Mouse (Mus musculus) thymus, adult 2 months (tissue): Measurements from ENCODE around the gene Nmi. TPM values are rescaled to one million over a fixed set of nuclear protein-coding genes. Genes with fewer than 3 reads are reported as not detected.

Experiments
- DNase-seq: peaks from one replicate; pipeline ENCODE4 v3.0.0; 2021
- H3K27ac ChIP-seq: fragments of 200-500 bp; 2 replicates; pipeline ENCODE4 v1.5.1; 2012; ENCODE audit warnings: low read length, control low read depth; ENCODE audit not compliant: control insufficient read depth, insufficient read depth
- H3K27me3 ChIP-seq: fragments of 200-500 bp; 2 replicates; pipeline ENCODE4 v1.6.1; 2012; ENCODE audit warnings: mild to moderate bottlenecking, low read length, moderate library complexity, mixed read lengths; ENCODE audit not compliant: control insufficient read depth, insufficient read depth
- H3K36me3 ChIP-seq: fragments of 200-500 bp; 2 replicates; pipeline ENCODE4 v1.6.1; 2012; ENCODE audit warnings: mild to moderate bottlenecking, low read length, moderate library complexity; ENCODE audit not compliant: control insufficient read depth, insufficient read depth
- H3K4me1 ChIP-seq: fragments of 200-500 bp; replicated peaks from 2 replicates; pipeline ENCODE4 v1.6.1; 2012; ENCODE audit warnings: low read length; ENCODE audit not compliant: control insufficient read depth, insufficient read depth
- H3K4me3 ChIP-seq: fragments of 200-500 bp; 2 replicates; pipeline ENCODE4 v1.5.1; 2012; ENCODE audit warnings: mild to moderate bottlenecking, low read length, control low read depth, moderate library complexity; ENCODE audit not compliant: control insufficient read depth, insufficient read depth
- CTCF ChIP-seq: fragments of 200-500 bp; IDR thresholded peaks from 2 replicates; pipeline ENCODE4 v1.5.1; 2012; ENCODE audit warnings: mild to moderate bottlenecking, control low read depth, low read length, moderate library complexity, borderline replicate concordance; ENCODE audit not compliant: control insufficient read depth, poor library complexity, insufficient read depth; ENCODE audit errors: extremely low read depth
- POLR2A ChIP-seq: fragments of 200-500 bp; IDR thresholded peaks from 2 replicates; pipeline ENCODE4 v1.6.1; 2012; ENCODE audit warnings: mild to moderate bottlenecking, low read length, control low read depth, moderate library complexity; ENCODE audit not compliant: control insufficient read depth, poor library complexity, insufficient read depth; ENCODE audit errors: extremely low read depth
- WGBS: fragments of 180-500 bp; shearing (Covaris S2); methylation state at CpG from one replicate; pipeline ENCODE4 v1.1.7; 2018; 5-methylcytosine and 5-hydroxymethylcytosine counted together
- polyA plus RNA-seq: library from polyadenylated mRNA; depleted of rRNA; stranded (reverse); fragments of >200 nt; gene quantifications from 2 replicates; pipeline ENCODE4 v1.2.3, GENCODE M21; 2012; rRNA removed

Nmi gene
- polyA plus RNA-seq, 1 experiment: 9.3 TPM

DNA sequence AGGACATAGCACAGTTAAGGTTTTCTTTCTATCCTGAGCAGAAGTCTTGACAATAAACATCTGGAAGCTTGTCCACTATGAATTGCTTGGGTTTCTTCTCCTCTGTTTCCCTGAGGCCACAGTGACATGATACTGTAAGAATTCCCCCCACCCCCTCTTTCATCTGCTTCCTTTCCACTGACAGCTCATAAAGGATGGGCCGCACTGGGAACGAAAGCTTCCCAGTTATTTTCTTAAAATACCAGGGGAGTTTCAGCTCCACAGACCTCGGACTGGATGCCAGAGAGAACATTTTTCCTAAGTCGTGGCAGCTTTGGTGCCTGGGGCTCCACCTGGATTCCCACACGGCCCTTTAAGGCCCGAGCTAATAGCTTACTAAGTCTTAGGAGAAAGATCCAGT is 60.6 kb downstream of the Nmi start:
- Histone ChIP-seq H3K36me3 (no peaks in the 10 kb centered on the region), H3K4me3 (no peak overlapping the region), H3K4me1 (no peaks in the 10 kb centered on the region), H3K27ac (no peak overlapping the region), H3K27me3 (no peaks in the 10 kb centered on the region)
- WGBS: 89% methylated on average over 6 of the region's 6 CpGs
- no peak for TF ChIP-seq CTCF
- no peak for TF ChIP-seq POLR2A
- no peak for DNase-seq

DNA sequence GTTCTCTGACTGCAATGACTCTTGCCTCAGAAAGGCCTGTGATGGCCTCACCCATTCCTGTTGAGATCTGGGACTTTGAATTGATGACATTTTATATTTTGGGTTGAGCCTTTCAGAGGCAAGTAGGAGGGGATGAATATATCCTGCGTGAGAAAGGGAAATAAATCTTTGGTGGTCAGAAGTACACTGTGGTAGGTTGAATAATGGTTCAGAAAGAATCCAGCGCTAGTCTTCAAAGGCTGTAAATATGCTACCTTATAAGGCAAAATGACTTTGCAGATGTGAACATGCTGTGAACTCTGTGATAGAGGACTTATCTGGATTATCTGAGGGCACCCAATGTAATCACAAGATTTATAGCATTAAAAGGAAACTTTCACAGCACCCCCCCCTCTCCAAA is 61.4 kb downstream of the Nmi start:
- Histone ChIP-seq H3K36me3 (no peaks in the 10 kb centered on the region), H3K4me1 (peaks cover 3% of the 10 kb centered on the region; the same call in 1 of the 2 replicates), H3K27me3 (no peaks in the 10 kb centered on the region), H3K27ac (no peak overlapping the region), H3K4me3 (no peak overlapping the region)
- no peak for TF ChIP-seq POLR2A
- TF ChIP-seq CTCF: no peak
- WGBS: 14% methylated on average over 2 of the region's 2 CpGs
- no peak for DNase-seq

DNA sequence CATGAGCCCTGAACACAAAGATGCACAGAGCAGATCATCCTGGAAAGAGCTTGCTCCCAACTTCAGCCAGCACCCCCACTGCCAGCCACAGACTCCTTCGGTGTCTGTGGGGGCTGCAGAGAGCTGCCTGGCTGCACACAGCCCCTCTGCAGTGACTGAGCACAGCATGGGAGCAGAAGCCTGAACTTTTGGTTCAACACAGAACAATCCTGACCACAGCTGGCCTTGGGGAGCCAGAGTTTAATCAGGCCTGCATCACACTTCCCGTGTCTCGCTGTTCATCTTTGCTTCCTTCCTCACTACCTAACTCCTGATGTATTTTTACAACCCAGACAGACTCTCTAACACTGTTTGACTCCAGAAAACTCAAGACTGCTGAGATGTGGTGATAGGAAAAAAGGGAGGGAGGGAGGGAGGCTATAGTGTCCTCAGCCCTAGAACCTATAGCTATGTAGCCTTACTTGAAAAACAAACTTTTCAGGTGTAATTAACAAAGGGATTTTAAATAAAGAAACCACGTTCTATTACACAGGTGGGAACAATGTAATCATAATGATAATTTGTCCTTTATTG is 65.7 kb downstream of the Nmi start:
- no peaks in the 10 kb centered on the region for H3K36me3 ChIP-seq
- H3K4me1 ChIP-seq: peaks cover 3% of the 10 kb centered on the region; the same call in 1 of the 2 replicates
- H3K27me3 ChIP-seq: no peaks in the 10 kb centered on the region
- TF ChIP-seq CTCF (no peak), POLR2A (no peak)
- no peak overlapping the region for H3K4me3 ChIP-seq
- no peak for DNase-seq
- no peak overlapping the region for H3K27ac ChIP-seq
- WGBS: 25% methylated on average over 4 of the region's 4 CpGs

DNA sequence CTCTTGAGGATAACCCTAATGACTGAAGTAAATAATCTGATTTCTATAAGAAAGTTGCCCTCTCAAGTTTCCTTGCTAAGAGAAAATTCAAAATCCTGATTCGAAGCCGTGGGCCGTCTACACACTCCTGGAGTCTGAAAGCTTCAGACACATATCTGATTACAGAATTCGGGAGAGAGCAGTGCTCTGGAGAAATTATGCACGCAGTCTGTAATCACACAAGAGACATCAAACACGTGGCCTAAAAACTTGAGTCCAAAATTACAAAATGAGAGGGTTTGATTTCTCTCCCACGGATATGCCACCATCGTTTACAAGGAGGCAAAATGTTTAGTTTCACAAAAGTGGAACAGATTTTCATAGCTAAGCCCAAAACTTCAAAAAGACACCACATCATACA is 67.7 kb downstream of the Nmi start:
- Histone ChIP-seq H3K4me3 (no peak overlapping the region), H3K4me1 (peaks cover 3% of the 10 kb centered on the region; the same call in 1 of the 2 replicates), H3K27me3 (no peaks in the 10 kb centered on the region), H3K27ac (no peak overlapping the region), H3K36me3 (no peaks in the 10 kb centered on the region)
- DNase-seq: no peak
- no peak for TF ChIP-seq POLR2A
- TF ChIP-seq CTCF: no peak
- 95% methylated on average over 8 of the region's 8 CpGs for WGBS

Other genes starting within 250 kb of the Nmi start
- gene Rbm43, start 38.3 kb downstream of the Nmi start, polyA plus RNA-seq: 14.6 and 15.6 TPM in 2 replicates
- gene Tnfaip6, start 64.5 kb upstream of the Nmi start, polyA plus RNA-seq: 0.14 and 0.36 TPM in 2 replicates
- gene Rif1, start 99.3 kb upstream of the Nmi start, polyA plus RNA-seq: 3.9 and 4.5 TPM in 2 replicates